Mouse (Mus musculus): ENCODE measurements at regions not wholly inside any gene's neighbourhood (a gene's known extent, or its start where the extent isn't known, plus 50 kb on each side); places are given as distances from the start of the nearest gene placed in this dataset.

- DNase-seq (ENCODE audit: low spot score in 2 of 2) = no peak
These were observed 258.7 kb upstream of the Nt5e start for GRCm38 (mm10) chr9:88068322-88068721.

GRCm38 (mm10) chr9:88068881-88069304 lies 258.1 kb upstream of the Nt5e start:
- DNase-seq (ENCODE audit: low spot score in 2 of 2) = no peak

GRCm38 (mm10) chr9:88069834-88070233 lies 257.2 kb upstream of the Nt5e start:
- DNase-seq (ENCODE audit: low spot score in 2 of 2) = no peak

GRCm38 (mm10) chr9:88073165-88073564 lies 253.8 kb upstream of the Nt5e start:
- peak; percentile 4 to 34 for DNase-seq (ENCODE audit: low spot score in 2 of 2)

- no peak for DNase-seq (ENCODE audit: low spot score in 2 of 2)
These were observed 253.4 kb upstream of the Nt5e start for GRCm38 (mm10) chr9:88073579-88073978.

DNA sequence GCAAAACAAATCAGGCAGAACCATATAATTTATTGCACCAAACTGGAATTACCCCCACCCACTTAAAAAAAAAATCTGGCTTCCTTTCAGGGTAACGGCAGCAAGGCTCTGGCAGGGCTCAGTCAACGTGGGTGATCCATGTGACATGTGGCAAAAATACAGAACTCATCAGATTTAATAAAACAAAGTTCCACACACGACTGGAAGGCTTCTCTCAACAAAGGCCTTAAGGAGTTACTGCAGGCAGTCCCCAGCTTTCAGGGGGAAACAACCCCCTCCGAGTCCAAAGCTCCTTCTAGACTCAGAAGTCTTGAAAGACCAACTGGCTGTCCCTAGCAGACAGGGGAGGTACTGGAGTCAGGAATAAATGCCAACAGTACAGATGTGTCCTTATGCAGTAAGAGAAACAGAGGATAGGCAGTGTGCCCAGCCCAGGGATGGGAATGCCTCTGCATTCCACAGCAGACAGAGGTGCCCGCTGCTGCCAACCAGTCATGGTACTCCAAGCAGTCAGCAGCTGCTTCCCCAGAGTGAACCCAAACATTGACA lies 244.0 kb upstream of the Nt5e start:
- DNase-seq (ENCODE audit: low spot score in 2 of 2) = no peak

DNA sequence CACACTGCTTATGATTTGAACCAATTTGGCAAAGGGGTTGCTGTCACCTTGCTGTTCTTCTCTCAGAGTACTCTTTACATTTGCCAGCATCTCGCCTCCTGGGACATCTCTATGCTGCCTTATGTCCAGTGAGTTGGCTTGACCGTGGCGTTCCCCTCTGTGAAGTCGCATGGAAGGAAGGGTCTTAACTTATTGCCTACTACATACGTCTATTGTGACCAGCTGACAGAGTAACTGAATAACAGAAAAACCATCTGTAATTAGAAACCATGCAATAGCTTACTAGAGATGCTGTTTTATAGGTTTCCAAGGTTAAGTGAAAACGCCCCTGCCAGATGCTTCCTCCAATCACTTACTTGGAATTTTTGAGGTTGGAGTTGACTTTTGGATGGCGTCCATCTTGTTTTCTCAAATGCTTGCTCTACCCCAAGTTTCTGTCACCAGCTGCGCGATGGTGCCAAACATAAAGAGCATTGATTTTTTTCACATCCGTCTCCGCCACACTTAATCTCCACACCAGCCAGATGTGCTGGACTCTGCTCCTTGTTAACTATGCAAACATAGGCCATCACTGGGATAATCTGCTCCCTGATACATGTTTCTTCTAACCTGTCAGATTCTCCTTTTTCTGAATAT lies 241.7 kb upstream of the Nt5e start:
- no peak for DNase-seq (ENCODE audit: low spot score in 2 of 2)

DNA sequence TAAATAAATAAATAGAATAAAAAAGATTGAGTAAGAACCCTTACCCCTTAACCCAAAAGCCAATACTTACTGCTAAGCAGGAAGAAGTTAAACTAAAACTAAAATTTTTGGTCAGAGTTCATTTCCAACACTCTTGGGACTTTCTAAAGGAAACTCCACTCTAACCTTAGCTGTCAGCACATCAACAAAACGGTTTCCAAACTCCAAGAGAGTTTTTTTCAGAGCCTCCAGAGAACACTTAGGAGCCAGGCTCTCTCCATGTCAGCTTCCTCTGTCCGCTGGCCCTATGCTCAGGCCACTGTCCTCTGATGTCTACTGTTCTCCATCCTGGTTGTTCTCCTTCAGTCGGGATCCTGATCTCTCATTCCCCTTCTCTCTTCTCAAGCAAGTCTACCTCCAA lies 241.1 kb upstream of the Nt5e start:
- no peak for DNase-seq (ENCODE audit: low spot score in 2 of 2)

DNA sequence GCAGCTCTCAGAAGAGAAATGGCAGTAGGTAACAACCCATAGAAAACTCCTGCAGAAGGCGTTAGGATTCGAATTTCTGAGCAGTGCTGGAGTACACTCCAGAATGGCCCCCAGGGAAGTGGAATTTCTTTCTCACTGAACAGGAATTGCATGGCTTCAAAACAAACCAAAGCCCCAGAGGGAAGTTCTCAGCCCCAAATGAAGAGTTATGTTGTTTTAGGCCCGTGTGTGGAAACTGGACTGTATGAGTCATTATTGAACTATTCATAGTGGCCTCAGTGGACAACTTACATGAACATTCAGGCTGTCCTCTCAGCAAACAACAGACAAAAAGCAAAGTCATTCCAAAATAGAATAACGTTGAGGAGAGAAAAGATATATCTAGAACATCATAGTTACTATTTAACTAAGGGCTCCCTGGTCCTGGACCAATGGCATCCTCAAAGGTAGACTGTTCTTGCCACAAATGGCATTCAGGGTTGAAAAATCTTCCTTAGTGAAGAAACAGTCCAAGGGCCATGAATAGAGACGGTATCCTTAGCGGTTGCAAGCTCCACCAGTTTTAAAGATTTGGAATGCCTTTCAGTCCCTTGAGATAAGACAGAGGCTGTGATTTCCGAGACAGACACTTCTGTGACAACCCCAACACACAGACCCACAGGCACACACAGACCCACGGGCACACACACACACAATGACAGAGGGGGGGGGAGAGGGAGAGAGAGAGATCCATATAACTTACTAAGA lies 235.0 kb upstream of the Nt5e start:
- no peak for DNase-seq (ENCODE audit: low spot score in 2 of 2)

GRCm38 (mm10) chr9:88092561-88092960 lies 234.4 kb upstream of the Nt5e start:
- no peak for DNase-seq (ENCODE audit: low spot score in 2 of 2)

DNA sequence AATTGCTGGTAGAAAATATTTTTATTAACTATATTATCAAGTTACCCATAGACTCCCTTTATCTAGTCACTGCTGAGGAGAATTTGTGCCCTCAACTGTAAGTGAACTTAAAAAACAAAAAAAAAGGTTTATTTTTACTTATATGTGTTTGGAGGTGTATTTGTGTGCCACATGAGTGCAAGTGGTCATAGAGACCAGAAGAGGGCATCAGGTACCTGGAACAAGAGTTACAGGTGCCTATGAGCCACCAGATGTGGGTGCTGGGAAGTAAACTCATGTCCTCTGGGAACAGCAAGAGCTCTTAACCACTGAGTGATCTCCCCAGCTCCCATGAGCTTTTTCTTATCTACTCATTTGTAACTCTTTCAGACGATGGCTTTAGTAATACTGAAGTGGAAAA lies 213.9 kb upstream of the Nt5e start:
- DNase-seq (ENCODE audit: low spot score in 2 of 2) = no peak

DNA sequence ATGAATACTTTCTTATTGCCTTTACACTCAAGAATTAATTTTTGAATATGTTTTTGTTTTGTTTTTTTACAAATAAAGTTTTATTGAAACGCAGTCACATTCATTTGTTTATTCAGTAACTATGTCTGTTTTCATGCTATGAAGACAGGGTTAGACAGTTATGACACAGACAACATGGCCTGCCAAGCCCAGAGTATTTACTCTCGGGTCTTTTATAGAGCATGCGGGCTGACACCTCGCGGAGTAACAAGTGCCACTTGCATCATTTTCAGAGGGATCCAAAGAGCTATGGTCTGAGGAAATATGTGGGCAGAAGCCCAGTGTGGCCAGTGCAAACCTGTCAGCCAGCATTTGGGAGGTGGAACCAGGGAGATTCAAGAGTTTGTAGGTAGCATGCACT lies 206.5 kb upstream of the Nt5e start:
- DNase-seq (ENCODE audit: low spot score in 2 of 2) = no peak

DNA sequence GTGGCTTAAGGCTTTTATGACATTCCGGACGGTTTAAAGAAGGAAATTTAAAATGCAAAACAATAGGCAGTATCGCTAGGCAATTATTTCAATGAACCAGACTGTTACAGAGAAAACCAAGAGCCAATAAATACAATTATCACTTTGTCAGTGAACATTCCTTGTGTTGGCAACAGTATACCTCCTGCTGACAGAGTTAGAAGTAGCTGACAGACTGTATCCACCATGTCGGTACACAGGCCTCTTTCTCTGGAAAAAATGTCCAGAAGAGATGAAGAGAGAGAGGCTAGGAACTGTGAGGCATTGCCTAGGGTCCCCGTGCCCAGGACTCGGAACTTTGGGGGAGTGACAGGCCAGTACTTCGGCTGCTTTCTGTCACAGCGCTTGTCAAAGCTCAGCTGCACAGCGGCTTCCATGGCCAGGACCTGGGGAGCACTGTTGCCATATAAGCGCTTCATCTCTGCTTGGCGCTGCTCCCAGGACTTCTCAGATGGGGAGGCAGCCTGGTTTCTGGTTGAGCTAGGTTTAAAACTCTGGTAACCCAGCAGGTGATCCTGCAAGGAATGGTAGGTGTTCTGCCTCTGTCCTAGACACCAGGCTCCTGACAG lies 205.9 kb upstream of the Nt5e start:
- DNase-seq (ENCODE audit: low spot score in 2 of 2) = no peak

- no peak for DNase-seq (ENCODE audit: low spot score in 2 of 2)
These were observed 202.5 kb upstream of the Nt5e start for GRCm38 (mm10) chr9:88124322-88125005.

DNA sequence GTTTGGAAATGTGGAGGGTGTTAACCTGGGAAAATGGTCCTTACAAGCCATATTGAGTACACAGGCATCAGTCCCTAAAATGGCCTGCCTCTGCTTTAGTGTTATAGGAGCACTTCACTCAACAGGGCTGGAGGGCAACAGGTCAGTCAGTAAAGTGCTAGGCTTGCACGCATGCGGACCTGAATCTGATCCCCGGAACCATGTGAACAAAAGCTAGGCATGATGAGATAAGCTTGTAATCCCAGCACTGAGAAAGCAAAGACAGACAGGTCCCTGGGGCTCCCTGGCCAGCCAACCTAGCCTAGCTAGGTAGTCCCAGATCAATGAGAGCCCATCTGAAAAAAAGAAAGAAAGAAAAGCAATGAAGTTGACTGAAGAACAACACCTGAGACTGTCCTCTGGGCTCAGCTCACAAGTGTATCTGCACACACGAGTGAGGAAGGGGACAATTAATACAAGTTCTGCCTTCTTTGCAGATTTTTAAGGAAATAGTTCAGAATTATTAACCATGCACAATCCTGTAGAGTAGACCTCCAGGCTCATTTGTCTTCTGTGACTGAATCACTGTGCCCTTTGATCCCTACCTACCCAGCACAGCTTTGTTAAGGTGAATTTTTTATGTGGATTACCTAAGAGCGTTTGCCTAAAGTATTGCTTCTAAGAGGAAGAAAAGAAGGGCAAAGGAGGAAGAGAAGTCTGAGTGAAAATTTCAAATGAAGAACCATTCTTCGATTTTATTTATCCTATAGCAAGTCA lies 163.8 kb upstream of the Nt5e start:
- DNase-seq (ENCODE audit: low spot score in 2 of 2) = no peak

- DNase-seq (ENCODE audit: low spot score in 2 of 2) = no peak
These were observed 149.3 kb upstream of the Nt5e start for GRCm38 (mm10) chr9:88177575-88178254.

DNA sequence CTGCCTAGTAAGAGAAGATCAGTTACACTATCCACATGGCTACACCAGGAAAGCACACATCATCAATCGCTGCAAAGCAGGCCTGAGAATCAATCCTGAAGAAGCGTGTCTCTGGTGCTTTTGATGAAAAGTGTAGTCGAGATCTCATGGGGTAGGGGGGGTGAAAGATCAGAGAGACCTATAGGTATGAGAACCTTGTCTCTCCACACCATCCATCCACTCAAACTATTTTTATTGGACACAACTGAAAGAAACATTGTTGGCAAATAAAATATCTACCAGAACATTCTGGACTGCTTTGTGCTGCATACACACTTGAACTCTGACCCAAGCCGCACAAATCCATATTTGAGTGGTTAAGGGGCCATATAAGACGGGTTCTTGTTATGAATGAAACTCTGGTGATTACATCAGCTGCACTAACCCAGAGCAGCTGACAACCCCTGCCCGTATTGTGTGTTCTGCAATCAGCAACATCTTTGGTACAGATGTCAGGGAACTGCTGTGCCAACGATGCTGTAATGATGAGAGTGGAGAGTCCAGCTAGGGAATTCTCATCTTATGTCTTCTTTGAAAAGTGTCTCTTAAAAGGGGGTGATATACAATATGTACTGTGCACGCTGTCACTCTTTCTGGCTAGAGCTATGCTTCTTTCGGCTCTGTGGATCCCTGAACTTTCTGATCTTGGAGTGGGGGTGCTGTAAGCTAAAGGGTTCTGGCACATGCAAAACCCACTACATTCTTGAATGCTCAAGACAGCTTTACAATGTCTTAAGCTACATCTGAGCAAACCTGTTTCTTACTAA lies 145.6 kb upstream of the Nt5e start:
- no peak for DNase-seq (ENCODE audit: low spot score in 2 of 2)

- DNase-seq (ENCODE audit: low spot score in 2 of 2) = no peak
These were observed 119.6 kb upstream of the Nt5e start for GRCm38 (mm10) chr9:88207378-88207777.

- no peak for DNase-seq (ENCODE audit: low spot score in 2 of 2)
These were observed 119.0 kb upstream of the Nt5e start for GRCm38 (mm10) chr9:88208022-88208421.
